20 mouse cellular contexts compared by ENCODE assay signal in genomic region chr3:90010291-90010690, GRCm38 (mm10). TPM values are rescaled to one million over a fixed set of nuclear protein-coding genes. Genes with fewer than 3 reads are reported as not detected.
DNase-seq lines count a peak whose midpoint lies in the region; ATAC-seq and TF ChIP-seq lines count a peak whose summit lies in the region.
"Had no signal": no experiment of that assay in that cellular context is flagged by ENCODE, and none has a peak within 500 bp of the region (broad histone marks: within the 10 kb centered on the region; RNA-seq: fewer than 3 reads in every experiment).

No protein-coding gene starts in this region.

- H3K9me3 ChIP-seq in forebrain, embryonic 13.5 days (replicated peaks), result no peaks in the 10 kb centered on the region
- H3K9me3 ChIP-seq: embryonic facial prominence, embryonic 10.5 days; embryonic facial prominence, embryonic 12.5 days; G1E had no signal

- H3K27ac ChIP-seq in forebrain, embryonic 13.5 days, result no peak overlapping the region
- H3K27ac ChIP-seq: embryonic facial prominence, embryonic 10.5 days; embryonic facial prominence, embryonic 12.5 days had no signal

- CTCF ChIA-PET in Patski (lab: Charles Lee), result interaction anchor here (1.1 to 2.5 kb wide), 5 partner anchors 10 to 35 kb away, joined by 3 to 13 read pairs (median 5); no protein-coding TSS in a partner anchor

- no peaks in the 10 kb centered on the region for H3K27me3 ChIP-seq in Patski
- H3K27me3 ChIP-seq in forebrain, embryonic 13.5 days, result no peaks in the 10 kb centered on the region
- H3K27me3 ChIP-seq: CH12.LX; embryonic facial prominence, embryonic 12.5 days had no signal

- TF ChIP-seq CTCF in Patski (IDR thresholded peaks at IDR 0.05), result no peak

- no peaks in the 10 kb centered on the region for H3K4me1 ChIP-seq in forebrain, embryonic 13.5 days
- H3K4me1 ChIP-seq: embryonic facial prominence, embryonic 10.5 days; embryonic facial prominence, embryonic 12.5 days had no signal

- in situ Hi-C loops in Patski (cut with MboI; ENCODE audit: low pct_unique_long_range_greater_than_20kb), result loop anchor here (25.0 kb wide), 1 partner anchor 1698 kb away; no protein-coding TSS in a partner anchor

- no peak overlapping the region for H3K9ac ChIP-seq in forebrain, embryonic 13.5 days
- H3K9ac ChIP-seq: embryonic facial prominence, embryonic 12.5 days had no signal

- ATAC-seq in Patski, result peak; percentile 74
- no peak for ATAC-seq in forebrain, embryonic 13.5 days
- ATAC-seq: CD4-positive, CD25-positive, alpha-beta regulatory T cell, adult 4 months; forebrain, embryonic 14.5 days; forebrain, embryonic 16.5 days had no signal

- H3K4me3 ChIP-seq in forebrain, embryonic 13.5 days, result no peak overlapping the region
- H3K4me3 ChIP-seq: embryonic facial prominence, embryonic 10.5 days; embryonic facial prominence, embryonic 12.5 days had no signal

- 88% methylated on average over 2 of the region's 2 CpGs for WGBS in forebrain, embryonic 13.5 days

- peaks cover 97% of the 10 kb centered on the region for H3K36me3 ChIP-seq in forebrain, embryonic 13.5 days (ENCODE audit: poor library complexity, severe bottlenecking)

- POLR2A ChIA-PET in Patski (lab: Charles Lee), result interaction anchor here (0.8 to 1.3 kb wide), 2 partner anchors 12 to 45 kb away, joined by 3 to 5 read pairs; partner anchors contain the start of gene Hax1

- peak; percentile 68 for DNase-seq in Muller cell, postnatal 12 days (ENCODE audit: inconsistent ontology term)
- no peak for DNase-seq in Patski (ENCODE audit: low read depth, low spot score)
- no peak for DNase-seq in cerebellum, adult 9-10 months
- DNase-seq in cerebellum, postnatal 10 days, result no peak
- DNase-seq: adrenal gland, adult 2 months; adrenal gland, postnatal 10 days; adrenal gland, postnatal 25 days; B cell, adult 2 months; cerebellum, adult 11-12 months; cerebellum, adult 2 months; cerebellum, adult 9-11 months; cerebellum, postnatal 25 days had no signal

- no peak overlapping the region for H3K4me2 ChIP-seq in forebrain, embryonic 13.5 days
- H3K4me2 ChIP-seq: embryonic facial prominence, embryonic 12.5 days had no signal

RNA-seq across cellular contexts. Expression of gene Hax1, which starts 11.7 kb away (rescaled TPM):
- polyA plus RNA-seq in Patski (2021), result 205 TPM
- 162 and 167 TPM in 2 replicates for polyA plus RNA-seq in forebrain, embryonic 13.5 days (2015; fragmentation: Nextera tagmentation; extraction: Ambion mirVana)

RNA-seq across cellular contexts. Expression of gene 4933434E20Rik, which starts 41.1 kb away (rescaled TPM):
- 182 TPM for polyA plus RNA-seq in Patski (2021)
- polyA plus RNA-seq in forebrain, embryonic 13.5 days (2015; fragmentation: Nextera tagmentation; extraction: Ambion mirVana), result 224 and 230 TPM in 2 replicates

RNA-seq across cellular contexts. Expression of gene Ubap2l, which starts 42.1 kb away (rescaled TPM):
- 232 TPM for polyA plus RNA-seq in Patski (2021)
- 164 and 169 TPM in 2 replicates for polyA plus RNA-seq in forebrain, embryonic 13.5 days (2015; fragmentation: Nextera tagmentation; extraction: Ambion mirVana)

RNA-seq across cellular contexts. Expression of gene Atp8b2, which starts 47.0 kb away (rescaled TPM):
- polyA plus RNA-seq in Patski (2021), result 52.0 TPM
- 10.2 and 11.3 TPM in 2 replicates for polyA plus RNA-seq in forebrain, embryonic 13.5 days (2015; fragmentation: Nextera tagmentation; extraction: Ambion mirVana)
